Mouse (Mus musculus) CH12.LX (cell line): ENCODE data around the gene Rsph14. TPM values are rescaled to one million over a fixed set of nuclear protein-coding genes. Genes with fewer than 3 reads are reported as not detected.

Experiments
- DNase-seq: peaks from one replicate; pipeline ENCODE4 v3.0.0-alpha.2; 2013; ENCODE audit errors: extremely low read depth
- H3K27ac ChIP-seq: 2 replicates; pipeline ENCODE4 v1.5.1; 2012; ENCODE audit warnings: low read depth, mild to moderate bottlenecking, control low read depth, moderate library complexity; ENCODE audit not compliant: insufficient read depth
- H3K27me3 ChIP-seq: replicated peaks from 2 replicates; pipeline ENCODE3; 2012; ENCODE audit warnings: inconsistent platforms
- H3K36me3 ChIP-seq, 2 experiments: replicated peaks in 1 of 2; 2 replicates each; pipeline versions ENCODE3 to v1.6.1; 2012; ENCODE audit warnings: inconsistent platforms in 1 of 2, low read length in 1 of 2, mild to moderate bottlenecking in 1 of 2, mixed read lengths in 1 of 2, moderate library complexity in 1 of 2; ENCODE audit not compliant: control insufficient read depth in 1 of 2, insufficient read depth in 1 of 2
- H3K4me1 ChIP-seq, 2 experiments: 2 replicates each; pipeline ENCODE4 v1.6.1; 2012; ENCODE audit warnings: inconsistent platforms in 1 of 2, moderate library complexity in 1 of 2; ENCODE audit not compliant: insufficient read depth in 2 of 2, control insufficient read depth in 1 of 2
- H3K4me2 ChIP-seq: 2 replicates; pipeline ENCODE4 v1.6.1; 2012; ENCODE audit warnings: low read depth, mild to moderate bottlenecking, control low read depth; ENCODE audit not compliant: poor library complexity, insufficient read depth, severe bottlenecking
- H3K4me3 ChIP-seq, 3 experiments: fragments of 150-350 bp in 1 of 3; sonication (generic) in 1 of 3; replicated peaks in 1 of 3; 2 replicates each; pipeline versions ENCODE3 to v1.5.1; 2011 to 2012; ENCODE audit warnings: low read depth in 2 of 3, low read length in 2 of 3, mild to moderate bottlenecking in 2 of 3, moderate library complexity in 2 of 3, control low read depth in 1 of 3, improper control_type of control experiment in 1 of 3, inconsistent platforms in 1 of 3, mixed read lengths in 1 of 3; ENCODE audit not compliant: poor library complexity in 1 of 3
- H3K79me2 ChIP-seq: replicated peaks from 2 replicates; pipeline ENCODE4 v1.6.1; 2012; ENCODE audit warnings: mild to moderate bottlenecking, moderate library complexity; ENCODE audit not compliant: control insufficient read depth, poor library complexity, insufficient read depth, severe bottlenecking; ENCODE audit errors: extremely low read depth
- H3K9ac ChIP-seq: 2 replicates; pipeline ENCODE4 v1.6.1; 2012; ENCODE audit warnings: low read depth, mild to moderate bottlenecking, control low read depth, moderate library complexity; ENCODE audit not compliant: insufficient read depth
- H3K9me3 ChIP-seq: replicated peaks from 2 replicates; pipeline ENCODE3; 2012; ENCODE audit warnings: low read length, inconsistent platforms, mixed read lengths
- CHD1 ChIP-seq: IDR thresholded peaks from 2 replicates; pipeline ENCODE4 v1.6.1; 2012; ENCODE audit warnings: low read depth, low read length, improper control_type of control experiment, inconsistent platforms
- ELF1 ChIP-seq: IDR thresholded peaks from 2 replicates; pipeline ENCODE4 v1.6.1; 2014; ENCODE audit warnings: low read depth, mild to moderate bottlenecking, inconsistent platforms, low read length, improper control_type of control experiment
- ETS1 ChIP-seq: conservative IDR thresholded peaks from 2 replicates; pipeline ENCODE4 v1.6.1; 2012; ENCODE audit warnings: low read depth, mild to moderate bottlenecking, inconsistent platforms, low read length, improper control_type of control experiment, moderate library complexity
- KAT2A ChIP-seq: IDR thresholded peaks from 2 replicates; pipeline ENCODE4 v1.6.1; 2012; ENCODE audit warnings: low read length, improper control_type of control experiment, inconsistent platforms; ENCODE audit not compliant: insufficient replicate concordance
- MAX ChIP-seq: IDR thresholded peaks from 2 replicates; pipeline ENCODE4 v1.6.1; 2011; ENCODE audit warnings: low read length, improper control_type of control experiment
- MXI1 ChIP-seq: IDR thresholded peaks from 2 replicates; pipeline ENCODE4 v1.6.1; 2011; ENCODE audit warnings: mild to moderate bottlenecking, low read depth, low read length, improper control_type of control experiment
- MYC ChIP-seq: IDR thresholded peaks from 2 replicates; pipeline ENCODE4 v1.6.1; 2011; ENCODE audit warnings: low read depth, mild to moderate bottlenecking, improper control_type of control experiment, low read length
- NRF1 ChIP-seq: IDR thresholded peaks from 2 replicates; pipeline ENCODE4 v1.6.1; 2014; ENCODE audit warnings: low read depth, mild to moderate bottlenecking, inconsistent platforms, low read length, improper control_type of control experiment, moderate library complexity
- POLR2AphosphoS2 ChIP-seq: IDR thresholded peaks from 2 replicates; pipeline ENCODE4 v1.6.1; 2011; ENCODE audit warnings: low read depth, low read length, improper control_type of control experiment
- TCF12 ChIP-seq: IDR thresholded peaks from 2 replicates; pipeline ENCODE4 v1.6.1; 2014; ENCODE audit warnings: low read depth, mild to moderate bottlenecking, inconsistent platforms, low read length, improper control_type of control experiment
- UBTF ChIP-seq: IDR thresholded peaks from 2 replicates; pipeline ENCODE4 v1.6.1; 2012; ENCODE audit warnings: low read depth, mild to moderate bottlenecking, inconsistent platforms, low read length, improper control_type of control experiment, moderate library complexity
- dilution Hi-C: fragments of 300-500 bp; cut with MboI; formaldehyde crosslinking; loops from 2 replicates; pipeline ENCODE4 v1.14.3; 2020; ENCODE audit warnings: low sequenced_read_pairs; ENCODE audit not compliant: extremely low pct_unique_long_range_greater_than_20kb, extremely low pct_ligation_motif_present
- in situ Hi-C: fragments of 300-500 bp; cut with MboI; formaldehyde crosslinking; loops from 3 replicates; pipeline ENCODE4 v1.14.3; 2019; ENCODE audit warnings: low sequenced_read_pairs, low pct_ligation_motif_present, low pct_unique_long_range_greater_than_20kb, mixed read lengths
- polyA plus RNA-seq: library from polyadenylated mRNA; unstranded; fragments of >175 nt; gene quantifications from 2 replicates; pipeline ENCODE4 v1.2.1, GENCODE M21; 2012; ENCODE audit warnings: low read depth; ENCODE audit not compliant: insufficient read length
- total RNA-seq, 2 experiments: library from RNA; depleted of rRNA; stranded (reverse); fragments of 300-350 nt in 1 of 2; fragments of >200 nt in 1 of 2; gene quantifications; 2 replicates each; pipeline ENCODE4 v1.2.3; 2012 to 2014

The Rsph14 gene
- total and polyA plus RNA-seq, 3 experiments, result not detected

- Histone ChIP-seq H3K27me3 (no peaks in the 10 kb centered on the region), H3K27ac (no peak overlapping the region), H3K9ac (peak overlapping the region; percentile 14; the same call in 1 of the 2 replicates), H3K4me1 (peaks cover 11 to 67% of the 10 kb centered on the region in 2 experiments), H3K4me3 (peak overlapping the region; percentile 44 to 85 (median 76)), H3K36me3 (peaks cover 4 to 40% of the 10 kb centered on the region in 2 experiments), H3K9me3 (no peaks in the 10 kb centered on the region), H3K4me2 (peak overlapping the region; percentile 53), H3K79me2 (peaks cover 43% of the 10 kb centered on the region)
- DNase-seq, result peak; percentile 42
- TF ChIP-seq NRF1 (no peak), KAT2A (no peak), ETS1 (peak; percentile 30; the same call in 1 of the 2 replicates), ELF1 (no peak), MYC (0 out of 2 replicates have a peak, but pooled peaks have one; percentile 15)
- in situ Hi-C loops, result loop anchor here (5.0 kb wide), 1 partner anchor 90 kb away; no protein-coding TSS in a partner anchor
- dilution Hi-C loops, result no loop called here
Measured at GRCm38 (mm10) chr10:75062621-75063020, 30.2 kb upstream of the Rsph14 start.

- H3K27ac ChIP-seq, result no peak overlapping the region
- peak overlapping the region; percentile 10; the same call in 1 of the 2 replicates for H3K9ac ChIP-seq
- no peaks in the 10 kb centered on the region for H3K9me3 ChIP-seq
- DNase-seq, result no peak
- dilution Hi-C loops (no loop called here), in situ Hi-C loops (loop anchor here (5.0 kb wide), 1 partner anchor 90 kb away; no protein-coding TSS in a partner anchor)
- no peaks in the 10 kb centered on the region for H3K27me3 ChIP-seq
- H3K4me1 ChIP-seq, result peaks cover 11 to 67% of the 10 kb centered on the region in 2 experiments
- H3K79me2 ChIP-seq, result peaks cover 39% of the 10 kb centered on the region
- TF ChIP-seq MAX (no peak), ELF1 (no peak), UBTF (0 out of 2 replicates have a peak, but pooled peaks have one; percentile 12), MYC (no peak)
- TF ChIP-seq, all 38 proteins: peak for 1
- H3K4me2 ChIP-seq, result peak overlapping the region; percentile 53
- peaks cover 4 to 38% of the 10 kb centered on the region in 2 experiments for H3K36me3 ChIP-seq
- H3K4me3 ChIP-seq, result peak overlapping the region; percentile 49 to 85 (median 76)
Measured at GRCm38 (mm10) chr10:75062189-75062561, 29.8 kb upstream of the Rsph14 start.

- H3K27me3 ChIP-seq, result no peaks in the 10 kb centered on the region
- TF ChIP-seq POLR2AphosphoS2 (no peak), UBTF (peak; percentile 47; the same call in 1 of the 2 replicates), TCF12 (no peak), CHD1 (no peak), MXI1 (peak; percentile 46; the same call in 1 of the 2 replicates), NRF1 (no peak), MAX (peak; percentile 53; the same call in 1 of the 2 replicates)
- TF ChIP-seq, all 38 proteins: peak for 3
- Histone ChIP-seq H3K36me3 (peaks cover 4 to 35% of the 10 kb centered on the region in 2 experiments), H3K9ac (peak overlapping the region; percentile 49; the same call in 1 of the 2 replicates), H3K27ac (no peak overlapping the region), H3K4me1 (peaks cover 11 to 69% of the 10 kb centered on the region in 2 experiments), H3K79me2 (peaks cover 36% of the 10 kb centered on the region), H3K9me3 (no peaks in the 10 kb centered on the region), H3K4me2 (peak overlapping the region; percentile 53), H3K4me3 (peak overlapping the region; percentile 49 to 85 (median 76))
- dilution Hi-C loops, result no loop called here
- in situ Hi-C loops, result loop anchor here (5.0 kb wide), 1 partner anchor 91 kb away; no protein-coding TSS in a partner anchor
- DNase-seq, result no peak
Measured at GRCm38 (mm10) chr10:75061341-75062188, 29.2 kb upstream of the Rsph14 start.
